Mouse (Mus musculus): Measurements from ENCODE around the gene Icosl. TPM values are rescaled to one million over a fixed set of nuclear protein-coding genes. Genes with fewer than 3 reads are reported as not detected.

Icosl gene
- polyA plus RNA-seq, 1 experiment: 5.3 TPM

DNA sequence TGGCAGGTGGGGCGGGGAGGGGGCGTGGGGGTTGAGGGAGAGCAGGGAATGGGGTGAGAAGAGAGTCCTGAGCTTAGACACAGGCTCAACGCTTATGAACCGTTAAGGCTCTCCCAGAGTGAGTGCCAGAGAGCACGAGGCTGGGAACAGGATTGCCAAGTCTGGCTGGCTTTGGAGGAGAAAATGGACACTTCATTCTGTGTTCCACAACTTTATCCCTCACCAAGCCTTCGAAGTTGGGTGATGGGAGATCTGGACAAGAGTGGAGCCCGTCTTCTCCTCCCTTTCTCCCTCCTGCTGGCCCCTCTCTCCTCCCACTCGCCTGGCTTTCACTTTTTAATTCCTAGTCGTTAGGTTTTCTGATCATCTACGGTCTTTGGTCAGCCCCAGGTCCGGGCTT, 561 bp upstream of the Icosl start:
- Histone ChIP-seq H3K27ac (ENCODE audit: insufficient read depth, low read length) (no peak overlapping the region), H3K4me3 (ENCODE audit: insufficient read depth, low read length) (peak overlapping the region; percentile 36; the same call in 1 of the 2 replicates), H3K4me1 (ENCODE audit: control insufficient read depth, insufficient read depth, low read length) (no peaks in the 10 kb centered on the region)
- TF ChIP-seq CTCF (IDR thresholded peaks at IDR 0.05; ENCODE audit: extremely low read depth, insufficient read depth, low read length) (no peak), POLR2A (IDR thresholded peaks at IDR 0.05; ENCODE audit: extremely low read depth, insufficient read depth, low read length) (no peak)

DNA sequence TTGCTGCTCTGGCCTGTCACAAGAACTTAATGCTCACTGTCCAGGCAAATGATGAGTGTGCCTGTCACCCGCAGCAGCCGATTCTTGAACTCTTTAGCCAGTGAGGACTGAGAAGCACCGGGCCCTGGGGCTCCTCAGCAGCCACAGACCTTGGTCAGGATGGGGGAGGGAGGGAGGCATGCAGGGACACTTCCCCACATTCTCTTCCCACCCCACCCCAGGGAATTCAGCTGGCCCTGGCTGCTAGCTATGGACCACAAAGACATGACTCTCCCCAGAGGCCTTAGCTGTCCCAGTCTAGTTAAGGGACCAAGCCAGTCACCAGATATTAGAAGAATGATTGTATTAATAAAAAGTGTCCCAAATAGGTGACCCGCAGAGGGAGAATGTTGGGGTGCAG, 5.0 kb downstream of the Icosl start:
- TF ChIP-seq POLR2A (IDR thresholded peaks at IDR 0.05; ENCODE audit: extremely low read depth, insufficient read depth, low read length) (no peak), CTCF (IDR thresholded peaks at IDR 0.05; ENCODE audit: extremely low read depth, insufficient read depth, low read length) (no peak)
- H3K4me3 ChIP-seq (ENCODE audit: insufficient read depth, low read length): no peak overlapping the region
- no peaks in the 10 kb centered on the region for H3K4me1 ChIP-seq (ENCODE audit: control insufficient read depth, insufficient read depth, low read length)
- no peak overlapping the region for H3K27ac ChIP-seq (ENCODE audit: insufficient read depth, low read length)

DNA sequence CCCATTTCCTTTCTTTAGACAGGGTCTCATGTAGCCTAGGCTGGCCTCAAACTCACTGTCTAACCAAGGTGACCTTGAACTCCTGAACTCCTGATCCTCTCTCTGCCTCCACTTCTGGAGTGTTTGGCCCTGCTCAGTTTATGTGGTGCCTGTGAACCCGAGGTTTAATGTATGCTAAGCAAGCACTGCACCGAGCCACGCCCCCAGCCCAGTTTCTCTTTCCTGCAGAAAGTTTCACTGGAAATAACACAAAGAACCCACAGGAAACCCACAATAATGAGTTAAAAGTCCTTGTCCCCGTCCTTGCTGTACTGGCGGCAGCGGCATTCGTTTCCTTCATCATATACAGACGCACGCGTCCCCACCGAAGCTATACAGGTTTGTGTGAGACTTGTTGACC, 5.9 kb downstream of the Icosl start:
- TF ChIP-seq CTCF (IDR thresholded peaks at IDR 0.05; ENCODE audit: extremely low read depth, insufficient read depth, low read length) (no peak), POLR2A (IDR thresholded peaks at IDR 0.05; ENCODE audit: extremely low read depth, insufficient read depth, low read length) (no peak)
- Histone ChIP-seq H3K27ac (ENCODE audit: insufficient read depth, low read length) (no peak overlapping the region), H3K4me3 (ENCODE audit: insufficient read depth, low read length) (no peak overlapping the region), H3K4me1 (ENCODE audit: control insufficient read depth, insufficient read depth, low read length) (no peaks in the 10 kb centered on the region)

DNA sequence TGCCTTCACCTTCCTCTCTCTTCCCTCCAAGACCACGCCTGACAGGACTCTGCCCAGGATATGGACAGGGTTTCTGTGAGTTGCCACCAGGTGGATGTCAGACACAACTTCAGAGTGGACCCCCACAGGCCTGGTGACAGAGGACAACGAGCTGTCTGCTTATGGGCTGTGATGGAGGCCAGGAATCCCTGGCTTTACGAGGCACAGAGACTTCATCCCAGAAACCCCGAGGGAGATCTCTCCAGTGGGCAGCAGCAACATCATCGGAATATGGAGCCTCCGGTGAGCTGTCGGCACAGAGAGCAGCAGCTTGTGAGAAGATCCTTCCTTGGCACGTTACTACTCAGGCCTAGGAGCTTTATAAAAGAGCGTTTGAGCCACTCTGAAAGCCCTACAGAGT, 8.8 kb downstream of the Icosl start:
- H3K4me1 ChIP-seq (ENCODE audit: control insufficient read depth, insufficient read depth, low read length): no peaks in the 10 kb centered on the region
- TF ChIP-seq POLR2A (IDR thresholded peaks at IDR 0.05; ENCODE audit: extremely low read depth, insufficient read depth, low read length) (no peak), CTCF (IDR thresholded peaks at IDR 0.05; ENCODE audit: extremely low read depth, insufficient read depth, low read length) (no peak)
- no peak overlapping the region for H3K4me3 ChIP-seq (ENCODE audit: insufficient read depth, low read length)
- H3K27ac ChIP-seq (ENCODE audit: insufficient read depth, low read length): no peak overlapping the region

DNA sequence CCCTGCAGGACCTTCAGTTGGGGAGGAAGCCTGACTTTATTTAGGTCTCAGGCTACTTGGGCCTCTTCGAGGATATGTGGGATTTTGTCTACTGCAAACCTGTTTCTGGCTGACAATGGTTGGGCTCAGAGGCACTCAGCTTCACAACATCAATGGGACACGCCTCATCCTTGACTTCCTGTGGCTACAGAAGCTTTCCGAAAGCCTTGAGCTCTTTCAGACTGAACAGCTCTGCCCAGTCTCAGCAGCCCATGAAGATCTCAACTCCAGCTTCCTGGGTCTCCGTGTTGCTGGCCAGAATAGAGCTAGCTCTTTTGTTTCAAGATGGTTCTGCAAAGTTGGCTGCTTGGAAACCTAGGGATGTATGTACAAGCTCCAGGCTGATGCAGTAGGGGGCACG, 9.2 kb downstream of the Icosl start:
- no peak overlapping the region for H3K4me3 ChIP-seq (ENCODE audit: insufficient read depth, low read length)
- no peaks in the 10 kb centered on the region for H3K4me1 ChIP-seq (ENCODE audit: control insufficient read depth, insufficient read depth, low read length)
- no peak overlapping the region for H3K27ac ChIP-seq (ENCODE audit: insufficient read depth, low read length)
- TF ChIP-seq POLR2A (IDR thresholded peaks at IDR 0.05; ENCODE audit: extremely low read depth, insufficient read depth, low read length) (no peak), CTCF (IDR thresholded peaks at IDR 0.05; ENCODE audit: extremely low read depth, insufficient read depth, low read length) (no peak)

DNA sequence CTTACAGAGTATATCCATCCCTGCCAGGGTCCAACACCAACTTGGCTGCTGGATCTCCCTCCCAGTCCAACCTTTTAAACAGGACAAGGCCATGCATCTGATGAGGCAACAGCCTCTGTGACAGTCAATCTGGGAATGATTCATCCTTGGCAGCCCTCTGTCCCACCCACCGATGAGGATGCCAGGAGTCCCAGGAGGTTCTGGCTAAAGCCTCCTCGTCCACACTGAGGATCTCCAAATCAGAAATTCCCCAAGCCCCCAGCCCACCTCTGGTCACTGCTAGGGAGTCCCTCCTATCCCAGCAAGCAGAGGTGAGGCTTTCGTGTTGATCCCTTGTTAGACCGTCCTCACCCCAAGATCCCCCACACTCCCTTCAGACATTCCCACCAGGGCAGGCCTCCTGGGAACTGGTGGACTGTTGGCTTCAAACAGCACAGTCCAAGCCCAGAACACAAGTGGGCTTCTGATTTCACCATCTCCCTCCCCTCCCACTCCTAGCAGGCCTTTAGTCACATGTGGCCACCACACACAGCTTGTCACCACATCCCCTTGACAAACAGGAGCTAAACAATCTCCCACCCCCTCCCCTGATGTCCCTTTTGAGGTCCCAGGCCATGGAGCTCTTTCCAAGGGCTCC, 11.0 kb downstream of the Icosl start:
- TF ChIP-seq POLR2A (IDR thresholded peaks at IDR 0.05; ENCODE audit: extremely low read depth, insufficient read depth, low read length): no peak
- no peak for TF ChIP-seq CTCF (IDR thresholded peaks at IDR 0.05; ENCODE audit: extremely low read depth, insufficient read depth, low read length)
- Histone ChIP-seq H3K4me3 (ENCODE audit: insufficient read depth, low read length) (no peak overlapping the region), H3K4me1 (ENCODE audit: control insufficient read depth, insufficient read depth, low read length) (no peaks in the 10 kb centered on the region), H3K27ac (ENCODE audit: insufficient read depth, low read length) (no peak overlapping the region)

DNA sequence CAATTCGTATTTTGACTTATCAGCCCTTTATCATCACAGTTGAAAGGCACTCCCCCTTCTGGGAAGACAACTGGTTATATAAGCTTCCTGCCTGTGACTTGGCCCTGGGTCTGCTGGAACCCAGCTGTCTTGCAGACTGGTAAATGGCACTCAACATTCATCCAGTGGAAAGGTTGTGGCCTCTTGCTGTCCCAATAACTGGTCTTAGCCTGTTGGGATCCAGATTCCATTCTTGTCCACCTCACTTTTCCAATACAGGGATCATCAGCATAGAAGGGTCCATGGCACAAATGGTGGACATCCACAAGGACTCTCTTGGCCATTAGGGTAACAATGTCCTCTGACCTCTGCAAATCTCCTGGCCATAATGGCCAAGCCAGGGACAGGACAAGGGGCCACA, 15.0 kb downstream of the Icosl start:
- H3K4me3 ChIP-seq (ENCODE audit: insufficient read depth, low read length): no peak overlapping the region
- H3K27ac ChIP-seq (ENCODE audit: insufficient read depth, low read length): no peak overlapping the region
- no peaks in the 10 kb centered on the region for H3K4me1 ChIP-seq (ENCODE audit: control insufficient read depth, insufficient read depth, low read length)
- no peak for TF ChIP-seq POLR2A (IDR thresholded peaks at IDR 0.05; ENCODE audit: extremely low read depth, insufficient read depth, low read length)
- TF ChIP-seq CTCF (IDR thresholded peaks at IDR 0.05; ENCODE audit: extremely low read depth, insufficient read depth, low read length): no peak

DNA sequence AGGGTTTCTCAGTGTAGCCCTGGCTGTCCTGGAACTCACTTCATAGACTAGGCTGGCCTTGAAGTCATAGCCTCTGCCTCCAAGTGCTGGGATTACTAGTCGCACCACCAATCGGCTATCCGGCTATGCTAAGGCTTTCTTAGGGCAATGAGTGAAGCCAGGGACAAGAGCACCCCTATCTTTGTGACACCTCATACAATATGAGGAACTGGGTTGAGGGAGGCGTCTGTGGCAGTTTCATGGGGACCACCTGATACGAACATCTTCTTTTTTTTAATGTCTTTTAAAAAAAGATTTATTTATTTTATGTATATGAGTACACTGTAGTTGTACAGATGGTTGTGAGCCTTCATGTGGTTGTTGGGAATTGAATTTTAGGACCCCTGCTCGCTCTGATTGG, 16.6 kb downstream of the Icosl start:
- TF ChIP-seq POLR2A (IDR thresholded peaks at IDR 0.05; ENCODE audit: extremely low read depth, insufficient read depth, low read length) (no peak), CTCF (IDR thresholded peaks at IDR 0.05; ENCODE audit: extremely low read depth, insufficient read depth, low read length) (no peak)
- H3K4me1 ChIP-seq (ENCODE audit: control insufficient read depth, insufficient read depth, low read length): no peaks in the 10 kb centered on the region
- H3K27ac ChIP-seq (ENCODE audit: insufficient read depth, low read length): no peak overlapping the region

DNA sequence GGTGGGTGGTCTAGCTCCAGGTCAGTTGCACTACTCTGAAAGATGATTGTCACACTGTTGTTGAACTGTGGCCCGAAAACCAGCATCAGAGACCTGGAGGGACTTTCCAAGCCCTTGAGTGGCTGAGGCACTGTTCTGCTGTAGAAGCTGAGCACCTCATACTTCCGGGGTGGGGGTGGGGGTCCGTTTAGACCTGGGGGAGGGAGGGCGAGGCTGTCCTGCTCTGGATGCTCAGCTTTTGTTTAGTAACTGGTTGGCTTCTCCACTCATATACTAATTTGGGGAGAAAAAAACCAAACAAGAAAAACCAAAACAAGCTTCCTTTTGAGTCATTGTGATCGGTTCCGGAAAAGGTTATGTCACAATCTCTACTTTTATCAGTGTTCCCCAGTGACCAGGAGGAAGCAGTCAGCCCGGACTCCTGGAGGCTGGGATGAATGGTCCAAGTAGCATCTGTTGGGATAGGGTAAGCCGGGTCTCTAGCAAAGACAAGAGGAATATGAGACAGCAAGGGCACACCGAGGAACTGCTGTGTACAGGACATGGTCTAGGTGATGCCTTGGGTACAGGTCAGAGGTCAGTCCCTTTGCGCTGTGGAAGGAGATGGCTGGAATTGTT, 17.5 kb downstream of the Icosl start:
- no peak for TF ChIP-seq POLR2A (IDR thresholded peaks at IDR 0.05; ENCODE audit: extremely low read depth, insufficient read depth, low read length)
- TF ChIP-seq CTCF (IDR thresholded peaks at IDR 0.05; ENCODE audit: extremely low read depth, insufficient read depth, low read length): no peak
- H3K27ac ChIP-seq (ENCODE audit: insufficient read depth, low read length): no peak overlapping the region

More for the DNA sequence above, 16.6 kb downstream of the Icosl start:
- H3K4me3 ChIP-seq (ENCODE audit: insufficient read depth, low read length): no peak overlapping the region

DNA sequence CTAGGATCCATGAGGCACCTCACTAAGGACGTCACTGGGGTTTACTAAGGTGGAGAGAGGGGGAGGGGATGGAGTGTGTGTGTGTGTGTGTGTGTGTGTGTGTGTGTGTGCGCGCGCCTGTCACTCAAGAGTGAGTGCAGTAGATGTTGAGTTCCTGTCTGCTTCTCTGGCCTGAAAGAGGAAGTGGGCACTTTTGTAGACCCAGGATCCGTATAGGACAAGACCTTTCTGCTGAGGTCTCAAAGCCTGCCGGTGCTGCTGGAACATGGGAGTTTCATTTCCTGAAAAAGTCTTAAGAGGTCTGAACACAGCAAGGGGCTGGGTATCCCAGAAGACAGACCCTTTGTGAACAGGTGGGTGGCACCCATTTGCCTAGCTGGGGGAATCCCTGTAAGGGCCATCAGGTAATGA, 18.0 kb downstream of the Icosl start:
- no peak overlapping the region for H3K27ac ChIP-seq (ENCODE audit: insufficient read depth, low read length)
- H3K4me3 ChIP-seq (ENCODE audit: insufficient read depth, low read length): no peak overlapping the region
- H3K4me1 ChIP-seq (ENCODE audit: control insufficient read depth, insufficient read depth, low read length): no peaks in the 10 kb centered on the region
- TF ChIP-seq POLR2A (IDR thresholded peaks at IDR 0.05; ENCODE audit: extremely low read depth, insufficient read depth, low read length) (no peak), CTCF (IDR thresholded peaks at IDR 0.05; ENCODE audit: extremely low read depth, insufficient read depth, low read length) (no peak)

More for the DNA sequence above, 17.5 kb downstream of the Icosl start:
- no peak overlapping the region for H3K4me3 ChIP-seq (ENCODE audit: insufficient read depth, low read length)
- no peaks in the 10 kb centered on the region for H3K4me1 ChIP-seq (ENCODE audit: control insufficient read depth, insufficient read depth, low read length)
